Mouse (Mus musculus) spleen, postnatal 4 days (tissue): ENCODE results near the gene Bcas2.
"Not testable (repeated sequence)": the region's sequence is repeated elsewhere in the genome, so short reads cannot be mapped to it uniquely, and the experiment has no call there.

Experiments used
- DNase-seq, 2 experiments: peaks; one replicate each; pipeline ENCODE4 v3.0.0; 2022; ENCODE audit warnings: low spot score in 2 of 2

Bcas2 gene

GRCm38 (mm10) chr3:103214593-103215285 is 43.3 kb downstream of the Bcas2 start:
- no peak for DNase-seq

- DNase-seq, result not testable (repeated sequence)
Measured at GRCm38 (mm10) chr3:103215399-103215798, 43.9 kb downstream of the Bcas2 start.

- DNase-seq, result no peak
Measured at GRCm38 (mm10) chr3:103221435-103221834, 50.0 kb downstream of the Bcas2 start.

GRCm38 (mm10) chr3:103223752-103224151 is 52.3 kb downstream of the Bcas2 start:
- DNase-seq, result peak; percentile 31 to 66

GRCm38 (mm10) chr3:103224231-103224765 is 52.8 kb downstream of the Bcas2 start:
- no peak for DNase-seq

GRCm38 (mm10) chr3:103227729-103228128 is 56.3 kb downstream of the Bcas2 start:
- no peak for DNase-seq
